Mouse (Mus musculus) kidney, postnatal 4 days (tissue): ENCODE data around the gene Grik4.

Experiments used
- DNase-seq, 2 experiments: peaks; one replicate each; pipeline ENCODE4 v3.0.0; 2021; ENCODE audit warnings: mixed read lengths in 2 of 2

Gene Grik4

GRCm38 (mm10) chr9:42859959-42860794 is 84.1 kb downstream of the Grik4 start:
- DNase-seq, result no peak

- no peak for DNase-seq
Measured at GRCm38 (mm10) chr9:42858998-42859690, 85.1 kb downstream of the Grik4 start.

GRCm38 (mm10) chr9:42858576-42858975 is 85.7 kb downstream of the Grik4 start:
- DNase-seq, result no peak

GRCm38 (mm10) chr9:42857756-42858155 is 86.5 kb downstream of the Grik4 start:
- DNase-seq, result no peak

- DNase-seq, result no peak
Measured at GRCm38 (mm10) chr9:42853077-42853476, 91.2 kb downstream of the Grik4 start.

GRCm38 (mm10) chr9:42850063-42850462 is 94.2 kb downstream of the Grik4 start:
- DNase-seq, result no peak

GRCm38 (mm10) chr9:42848061-42848460 is 96.2 kb downstream of the Grik4 start:
- DNase-seq, result no peak

GRCm38 (mm10) chr9:42846676-42847425 is 97.4 kb downstream of the Grik4 start:
- no peak for DNase-seq

GRCm38 (mm10) chr9:42846139-42846538 is 98.2 kb downstream of the Grik4 start:
- DNase-seq, result no peak

GRCm38 (mm10) chr9:42844301-42844700 is 100.0 kb downstream of the Grik4 start:
- DNase-seq, result no peak

- no peak for DNase-seq
Measured at GRCm38 (mm10) chr9:42838299-42838698, 106.0 kb downstream of the Grik4 start.

- DNase-seq, result no peak
Measured at GRCm38 (mm10) chr9:42837498-42837897, 106.8 kb downstream of the Grik4 start.

GRCm38 (mm10) chr9:42831558-42831957 is 112.7 kb downstream of the Grik4 start:
- no peak for DNase-seq

- DNase-seq, result peak; percentile 78
Measured at GRCm38 (mm10) chr9:42819247-42819646, 125.0 kb downstream of the Grik4 start.

- no peak for DNase-seq
Measured at GRCm38 (mm10) chr9:42816815-42817214, 127.5 kb downstream of the Grik4 start.

- no peak for DNase-seq
Measured at GRCm38 (mm10) chr9:42809146-42809545, 135.1 kb downstream of the Grik4 start.

GRCm38 (mm10) chr9:42808394-42808793 is 135.9 kb downstream of the Grik4 start:
- DNase-seq, result peak; percentile 32 to 45

- DNase-seq, result peak in 1 of 2 experiments; percentile 22
Measured at GRCm38 (mm10) chr9:42803061-42803491, 141.2 kb downstream of the Grik4 start.

GRCm38 (mm10) chr9:42801929-42802328 is 142.4 kb downstream of the Grik4 start:
- DNase-seq, result no peak

GRCm38 (mm10) chr9:42800138-42800537 is 144.2 kb downstream of the Grik4 start:
- no peak for DNase-seq

- DNase-seq, result no peak
Measured at GRCm38 (mm10) chr9:42799694-42800093, 144.6 kb downstream of the Grik4 start.

- DNase-seq, result peak; percentile 59 to 65
Measured at GRCm38 (mm10) chr9:42799242-42799641, 145.1 kb downstream of the Grik4 start.

- DNase-seq, result no peak
Measured at GRCm38 (mm10) chr9:42798280-42798679, 146.0 kb downstream of the Grik4 start.
